Mouse (Mus musculus) liver, embryonic 12.5 days (tissue): ENCODE measurements around the gene Rpl6. TPM values are rescaled to one million over a fixed set of nuclear protein-coding genes. Genes with fewer than 3 reads are reported as not detected.
A peak's percentile ranks its signal among the peaks of the same experiment; 100 is the strongest.
"Not testable (repeated sequence)": the region's sequence is repeated elsewhere in the genome, so short reads cannot be mapped to it uniquely, and the experiment has no call there.

Experiments
- ATAC-seq: fragments of 200-750 bp; cut with Nextera tagmentation; 2 replicates; pipeline ENCODE4 v1.8.0; 2017; ENCODE audit warnings: moderate number of reproducible peaks, mild to moderate bottlenecking, moderate library complexity
- H3K27ac ChIP-seq: fragments of 300-500 bp; sonication (generic); 2 replicates; pipeline ENCODE4 v1.5.1; 2016; ENCODE audit warnings: mild to moderate bottlenecking
- H3K27me3 ChIP-seq: fragments of 300-500 bp; sonication (generic); replicated peaks from 2 replicates; pipeline ENCODE4 v1.6.1; 2016; ENCODE audit warnings: mild to moderate bottlenecking, moderate library complexity
- H3K36me3 ChIP-seq: fragments of 300-500 bp; sonication (generic); 2 replicates; pipeline ENCODE4 v1.6.1; 2016; ENCODE audit warnings: mild to moderate bottlenecking, moderate library complexity
- H3K4me1 ChIP-seq: fragments of 300-500 bp; sonication (generic); 2 replicates; pipeline ENCODE4 v1.6.1; 2016
- H3K4me2 ChIP-seq: fragments of 300-500 bp; sonication (generic); 2 replicates; pipeline ENCODE4 v1.6.1; 2016; ENCODE audit warnings: mild to moderate bottlenecking, moderate library complexity
- H3K4me3 ChIP-seq: fragments of 300-500 bp; sonication (generic); 2 replicates; pipeline ENCODE4 v1.5.1; 2016; ENCODE audit warnings: mild to moderate bottlenecking, moderate library complexity
- H3K9ac ChIP-seq: fragments of 300-500 bp; sonication (generic); 2 replicates; pipeline ENCODE4 v1.6.1; 2016; ENCODE audit warnings: mild to moderate bottlenecking, moderate library complexity
- H3K9me3 ChIP-seq: fragments of 300-500 bp; sonication (generic); replicated peaks from 2 replicates; pipeline ENCODE4 v1.6.1; 2016; ENCODE audit warnings: mild to moderate bottlenecking, moderate library complexity
- WGBS: fragments of 180-500 bp; shearing (Covaris S2); methylation state at CpG from one replicate; pipeline ENCODE4 v1.1.7; 2016; ENCODE audit not compliant: insufficient replicate concordance; 5-methylcytosine and 5-hydroxymethylcytosine counted together
- polyA plus RNA-seq: library from polyadenylated mRNA; unstranded; fragments of >200 nt; fragmentation: Nextera tagmentation; extraction: Ambion mirVana; gene quantifications from 2 replicates; pipeline ENCODE4 v1.2.1, GENCODE M21; 2016

Gene Rpl6
- polyA plus RNA-seq, 1 experiment from 2014 or later, result 602 TPM

DNA sequence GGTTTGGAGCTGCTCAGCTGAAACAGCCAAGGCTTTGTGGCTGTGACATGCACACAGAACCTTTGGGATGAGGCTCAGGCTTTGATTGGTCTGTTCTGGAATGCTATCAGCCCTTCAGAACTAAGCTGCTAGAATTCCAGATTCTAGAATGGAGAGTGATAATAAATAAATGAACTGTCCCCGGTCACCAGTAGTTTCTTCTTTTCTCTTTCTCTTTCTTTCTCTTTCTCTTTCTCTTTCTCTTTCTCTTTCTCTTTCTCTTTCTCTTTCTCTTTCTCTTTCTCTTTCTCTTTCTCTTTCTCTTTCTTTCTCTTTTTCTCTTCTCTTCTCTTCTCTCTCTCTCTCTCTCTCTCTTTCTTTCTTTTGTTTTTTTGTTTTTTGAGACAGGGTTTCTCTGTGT, 23.0 kb downstream of the Rpl6 start:
- H3K9me3 ChIP-seq, H3K27me3 ChIP-seq, H3K4me3 ChIP-seq, H3K9ac ChIP-seq, ATAC-seq: not testable (repeated sequence)
- Histone ChIP-seq H3K4me1 (peaks cover 88% of the 10 kb centered on the region), H3K36me3 (peaks cover 44% of the 10 kb centered on the region), H3K27ac (peak overlapping the region; percentile 64), H3K4me2 (peak overlapping the region; percentile 43)
- WGBS, result 79% methylated on average over 1 of the region's 1 CpGs

DNA sequence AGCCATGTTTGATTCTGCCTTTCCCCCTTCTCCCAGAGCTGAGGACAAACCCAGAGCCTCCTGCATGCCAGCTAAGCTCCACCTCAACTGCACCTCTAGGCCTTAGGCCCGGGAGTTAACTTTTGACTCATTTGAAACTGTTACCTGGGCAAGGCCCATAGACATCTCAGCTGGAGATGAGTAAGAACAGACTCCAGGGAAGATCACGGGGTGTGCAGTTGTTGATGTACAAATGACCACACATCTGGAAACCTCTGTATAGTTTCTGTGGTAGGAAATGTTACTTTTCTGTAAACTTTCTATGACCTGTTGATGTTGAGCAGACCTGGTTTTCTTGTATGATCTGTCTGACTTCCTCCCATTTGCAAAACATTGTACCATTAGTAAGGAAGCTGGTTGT, 24.9 kb downstream of the Rpl6 start:
- 95% methylated on average over 2 of the region's 2 CpGs for WGBS
- Histone ChIP-seq H3K9me3 (no peaks in the 10 kb centered on the region), H3K27me3 (no peaks in the 10 kb centered on the region), H3K4me2 (no peak overlapping the region), H3K4me1 (peaks cover 95% of the 10 kb centered on the region), H3K9ac (no peak overlapping the region), H3K4me3 (no peak overlapping the region), H3K27ac (peak overlapping the region; percentile 87), H3K36me3 (peaks cover 49% of the 10 kb centered on the region)
- ATAC-seq, result no peak

DNA sequence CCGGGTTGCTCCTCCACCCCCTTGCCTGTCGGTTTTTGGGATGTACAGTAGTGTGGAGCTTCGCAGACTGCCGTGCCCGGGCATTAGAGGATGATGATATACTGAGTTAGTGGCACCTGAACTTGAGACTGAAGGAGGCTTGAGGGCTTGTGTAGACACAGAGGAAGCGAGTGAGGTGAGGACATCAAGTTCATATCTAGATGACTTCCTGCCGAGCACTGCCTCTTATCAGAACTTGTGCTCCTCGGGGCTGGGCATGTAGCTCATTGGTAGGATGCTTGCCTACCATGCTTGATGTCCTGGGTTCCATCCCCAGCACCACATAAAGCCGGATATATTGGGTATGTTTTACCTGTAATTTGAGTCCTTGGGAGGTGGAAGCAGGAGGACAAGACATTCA, 26.5 kb downstream of the Rpl6 start:
- ATAC-seq, result peak; percentile 55; the same call in 1 of the 2 replicates
- no peaks in the 10 kb centered on the region for H3K27me3 ChIP-seq
- H3K4me3 ChIP-seq, result peak overlapping the region; percentile 24; the same call in 1 of the 2 replicates
- H3K27ac ChIP-seq, result peak overlapping the region; percentile 87
- peaks cover 96% of the 10 kb centered on the region for H3K4me1 ChIP-seq
- H3K36me3 ChIP-seq, result peaks cover 59% of the 10 kb centered on the region
- 54% methylated on average over 9 of the region's 9 CpGs for WGBS
- H3K4me2 ChIP-seq, result peak overlapping the region; percentile 58
- H3K9me3 ChIP-seq, result no peaks in the 10 kb centered on the region
- H3K9ac ChIP-seq, result peak overlapping the region; percentile 54

DNA sequence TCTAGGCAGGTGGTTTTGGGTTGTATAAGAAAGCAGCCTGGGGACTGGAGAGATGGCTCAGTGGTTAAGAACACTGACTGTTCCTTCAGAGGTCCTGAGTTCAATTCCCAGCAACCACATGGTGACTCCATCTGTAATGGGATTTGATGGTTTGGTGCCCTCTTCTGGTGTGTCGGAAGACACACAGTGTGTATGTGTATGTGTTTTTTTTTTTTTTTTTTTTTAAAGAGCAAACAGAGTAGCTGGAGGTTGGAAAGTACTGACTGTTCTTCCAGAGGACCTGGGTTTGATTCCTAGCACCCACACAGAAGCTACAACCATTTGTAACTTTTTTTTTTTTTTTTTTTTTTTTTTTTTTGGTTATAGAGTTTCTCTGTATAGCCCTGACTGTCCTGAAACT, 28.5 kb downstream of the Rpl6 start:
- peak overlapping the region; percentile 99 for H3K27ac ChIP-seq
- peaks cover 96% of the 10 kb centered on the region for H3K4me1 ChIP-seq

DNA sequence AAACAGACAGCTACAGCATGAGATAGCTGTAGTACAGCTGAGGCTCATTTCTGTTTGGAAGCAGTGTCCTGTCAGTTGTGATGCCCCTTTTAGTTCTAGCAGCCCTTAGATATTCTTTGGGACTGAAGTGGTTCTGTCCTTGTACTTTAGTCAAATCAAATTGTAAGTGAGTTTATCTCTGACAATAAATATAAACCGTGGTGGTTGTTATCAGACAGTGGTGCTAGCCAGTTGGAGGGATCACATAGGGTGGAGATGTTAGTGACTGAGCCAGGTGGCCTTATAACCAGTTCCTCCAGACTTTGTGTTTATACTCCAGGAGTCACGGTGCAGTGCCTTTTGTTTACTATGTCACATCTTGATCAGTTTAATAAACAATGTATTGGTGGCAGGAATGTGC, 29.4 kb downstream of the Rpl6 start:
- Histone ChIP-seq H3K27ac (peak overlapping the region; percentile 99), H3K27me3 (no peaks in the 10 kb centered on the region), H3K9ac (peak overlapping the region; percentile 70), H3K9me3 (no peaks in the 10 kb centered on the region), H3K4me2 (peak overlapping the region; percentile 56), H3K4me3 (peak overlapping the region; percentile 13; the same call in 1 of the 2 replicates), H3K4me1 (peaks cover 96% of the 10 kb centered on the region), H3K36me3 (peaks cover 48% of the 10 kb centered on the region)
- 19% methylated on average over 2 of the region's 2 CpGs for WGBS
- ATAC-seq, result peak; percentile 61

More for the DNA sequence above, 28.5 kb downstream of the Rpl6 start:
- H3K9me3 ChIP-seq, result no peaks in the 10 kb centered on the region
- H3K9ac ChIP-seq, result no peak overlapping the region
- no peak overlapping the region for H3K4me2 ChIP-seq
- no peak for ATAC-seq
- no peaks in the 10 kb centered on the region for H3K27me3 ChIP-seq
- H3K36me3 ChIP-seq, result peaks cover 49% of the 10 kb centered on the region
- H3K4me3 ChIP-seq, result no peak overlapping the region
- WGBS, result 73% methylated on average over 1 of the region's 1 CpGs

DNA sequence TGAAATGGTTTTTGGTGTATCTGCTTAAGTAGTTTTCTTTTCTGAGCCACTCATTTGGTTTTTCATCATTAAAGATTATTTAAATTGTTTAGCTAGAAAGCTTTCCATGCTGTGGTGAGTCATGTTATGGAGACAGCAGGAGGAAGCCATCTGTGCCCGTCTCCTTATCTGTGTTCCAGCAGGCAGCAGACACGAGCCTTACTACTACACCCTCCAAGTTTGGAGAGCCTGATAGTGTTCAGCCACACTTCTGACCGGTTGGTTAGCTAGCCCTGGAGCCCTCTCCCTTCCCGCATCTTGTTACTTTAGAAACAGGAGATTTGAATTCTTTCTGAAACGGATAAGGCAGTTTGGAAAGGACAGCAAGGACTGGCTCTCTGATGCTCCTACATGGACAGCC, 31.9 kb downstream of the Rpl6 start:
- peaks cover 96% of the 10 kb centered on the region for H3K4me1 ChIP-seq

DNA sequence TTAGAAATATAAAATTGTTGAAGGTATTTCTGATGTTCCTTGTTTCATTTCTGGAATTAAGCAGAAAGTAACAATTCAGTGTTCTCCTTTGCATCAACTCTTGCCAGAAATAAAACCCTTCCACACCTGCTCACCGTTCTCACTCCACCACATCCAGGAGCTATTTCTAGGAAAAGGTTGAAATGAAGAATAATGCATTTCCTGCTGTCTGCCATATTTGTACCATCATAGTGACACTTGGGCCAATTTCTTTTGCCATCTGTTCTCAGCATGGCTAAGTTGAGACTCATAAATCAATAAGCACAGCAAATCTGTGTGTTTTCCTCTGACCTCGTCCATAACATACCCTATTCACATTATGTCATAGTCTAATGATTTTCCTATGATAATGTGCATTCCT, 33.9 kb downstream of the Rpl6 start:
- Histone ChIP-seq H3K4me1 (peaks cover 99% of the 10 kb centered on the region), H3K27ac (peak overlapping the region; percentile 99), H3K4me2 (peak overlapping the region; percentile 14; the same call in 1 of the 2 replicates), H3K9me3 (no peaks in the 10 kb centered on the region), H3K4me3 (no peak overlapping the region), H3K27me3 (no peaks in the 10 kb centered on the region), H3K36me3 (peaks cover 21% of the 10 kb centered on the region), H3K9ac (peak overlapping the region; percentile 75; the same call in 1 of the 2 replicates)
- WGBS, result 69% methylated on average over 2 of the region's 2 CpGs
- ATAC-seq, result no peak

More for the DNA sequence above, 31.9 kb downstream of the Rpl6 start:
- WGBS, result 10% methylated on average over 5 of the region's 5 CpGs
- H3K4me2 ChIP-seq, result peak overlapping the region; percentile 63
- H3K4me3 ChIP-seq, result peak overlapping the region; percentile 37
- H3K9ac ChIP-seq, result peak overlapping the region; percentile 70
- ATAC-seq, result peak; percentile 97
- H3K36me3 ChIP-seq, result peaks cover 31% of the 10 kb centered on the region
- no peaks in the 10 kb centered on the region for H3K27me3 ChIP-seq
- H3K9me3 ChIP-seq, result no peaks in the 10 kb centered on the region
- H3K27ac ChIP-seq, result peak overlapping the region; percentile 99

DNA sequence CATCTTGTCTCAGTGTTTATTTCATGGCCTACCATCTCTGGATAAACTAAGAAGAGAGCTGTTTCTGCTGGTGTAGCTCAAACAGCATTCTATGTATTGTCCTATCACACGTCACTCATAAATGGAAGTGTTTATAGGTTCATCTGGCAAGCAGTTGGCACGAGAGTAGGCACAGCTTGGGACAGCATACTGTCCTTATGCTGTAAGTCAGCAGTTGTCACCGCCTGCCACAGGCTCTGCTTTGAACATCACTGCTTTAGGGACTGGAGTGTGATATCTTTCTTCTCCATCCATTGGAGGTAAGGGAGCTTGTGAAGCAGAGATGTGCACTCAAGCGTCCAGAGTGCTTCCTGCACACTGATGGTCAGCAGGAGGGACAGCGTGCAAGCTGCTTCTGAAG, 35.6 kb downstream of the Rpl6 start:
- WGBS, result 56% methylated on average over 5 of the region's 5 CpGs
- H3K4me1 ChIP-seq, result peaks cover 99% of the 10 kb centered on the region
- peak overlapping the region; percentile 69 for H3K4me2 ChIP-seq
- H3K27ac ChIP-seq, result peak overlapping the region; percentile 99
- H3K4me3 ChIP-seq, result no peak overlapping the region
- no peaks in the 10 kb centered on the region for H3K9me3 ChIP-seq
- no peaks in the 10 kb centered on the region for H3K27me3 ChIP-seq
- no peak for ATAC-seq
- H3K36me3 ChIP-seq, result peaks cover 19% of the 10 kb centered on the region
- peak overlapping the region; percentile 75 for H3K9ac ChIP-seq

DNA sequence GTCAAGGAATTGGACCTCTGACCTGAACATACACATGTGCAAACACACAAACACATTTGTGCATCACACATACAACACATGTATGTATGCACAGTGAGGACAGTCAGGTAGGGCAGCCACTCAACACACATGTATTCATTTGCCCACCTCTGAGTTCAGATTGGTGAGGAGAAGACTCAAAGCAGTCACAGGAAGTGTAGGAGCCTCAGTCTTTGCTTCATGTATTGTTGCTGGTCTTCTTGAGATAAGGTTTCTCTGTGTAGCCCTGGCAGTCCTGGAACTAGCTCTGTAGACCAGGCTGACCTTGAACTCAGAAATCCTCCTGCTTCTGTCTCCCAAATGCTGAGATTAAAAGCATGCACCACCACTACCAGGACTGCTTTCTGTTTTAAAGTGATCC, 36.9 kb downstream of the Rpl6 start:
- Histone ChIP-seq H3K4me1 (peaks cover 100% of the 10 kb centered on the region), H3K27me3 (no peaks in the 10 kb centered on the region), H3K4me2 (peak overlapping the region; percentile 69), H3K9ac (peak overlapping the region; percentile 75), H3K9me3 (no peaks in the 10 kb centered on the region), H3K27ac (peak overlapping the region; percentile 99), H3K36me3 (0 out of 2 replicates have a peak, but pooled peaks cover 9% of the 10 kb centered on the region), H3K4me3 (peak overlapping the region; percentile 8; the same call in 1 of the 2 replicates)
- no peak for ATAC-seq

DNA sequence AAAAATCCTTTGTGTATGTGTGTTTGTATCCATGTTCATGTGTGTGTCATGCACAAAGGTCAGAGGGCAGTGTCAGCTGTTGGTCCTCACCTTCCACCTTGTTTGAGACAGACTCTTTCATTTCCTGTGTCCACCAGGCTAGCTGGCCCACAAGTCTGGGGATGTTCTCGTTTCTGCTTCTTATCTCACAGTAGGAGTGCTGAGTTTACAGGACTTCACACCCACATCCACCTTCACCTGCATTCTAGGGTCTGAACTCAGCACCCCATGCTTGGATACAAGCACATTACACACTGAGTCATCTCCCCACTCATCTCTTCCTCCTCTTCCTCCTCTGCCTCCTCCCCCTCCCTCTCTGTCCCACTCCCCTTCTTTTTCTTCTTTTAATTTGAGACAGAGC, 38.0 kb downstream of the Rpl6 start:
- peaks cover 99% of the 10 kb centered on the region for H3K4me1 ChIP-seq

DNA sequence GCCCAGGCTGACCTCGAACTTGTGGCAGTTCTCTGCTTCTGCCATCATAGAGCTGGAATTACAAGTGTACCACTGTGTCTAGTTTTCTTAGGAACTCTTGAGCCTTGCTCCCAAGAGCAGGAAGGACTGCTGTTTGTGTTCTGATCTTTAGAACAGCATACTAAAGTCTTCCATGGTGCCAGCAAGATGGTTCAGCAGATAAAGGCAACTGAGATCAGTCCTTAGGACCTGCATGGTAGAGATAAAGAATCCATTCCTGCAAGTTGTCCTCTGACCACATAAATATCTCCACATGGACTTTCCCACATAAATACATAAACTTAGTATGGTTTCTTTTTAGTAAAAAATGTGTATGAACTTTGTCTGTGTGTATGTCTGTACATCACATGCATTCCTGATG, 38.4 kb downstream of the Rpl6 start:
- peak; percentile 78 for ATAC-seq
- H3K4me2 ChIP-seq, result peak overlapping the region; percentile 69
- peak overlapping the region; percentile 25 for H3K4me3 ChIP-seq
- no peaks in the 10 kb centered on the region for H3K9me3 ChIP-seq
- 27% methylated on average over 1 of the region's 1 CpGs for WGBS
- H3K27ac ChIP-seq, result peak overlapping the region; percentile 99
- peak overlapping the region; percentile 75 for H3K9ac ChIP-seq
- H3K27me3 ChIP-seq, result no peaks in the 10 kb centered on the region
- H3K4me1 ChIP-seq, result peaks cover 99% of the 10 kb centered on the region
- peaks cover 14% of the 10 kb centered on the region for H3K36me3 ChIP-seq

More for the DNA sequence above, 38.0 kb downstream of the Rpl6 start:
- H3K36me3 ChIP-seq, result peaks cover 9% of the 10 kb centered on the region; the same call in 1 of the 2 replicates
- peak overlapping the region; percentile 69 for H3K4me2 ChIP-seq
- peak overlapping the region; percentile 75 for H3K9ac ChIP-seq
- ATAC-seq, result peak; percentile 63
- H3K9me3 ChIP-seq, result no peaks in the 10 kb centered on the region
- H3K27me3 ChIP-seq, result no peaks in the 10 kb centered on the region
- WGBS, result 0% methylated on average over 1 of the region's 1 CpGs
- peak overlapping the region; percentile 25 for H3K4me3 ChIP-seq
- peak overlapping the region; percentile 99 for H3K27ac ChIP-seq

DNA sequence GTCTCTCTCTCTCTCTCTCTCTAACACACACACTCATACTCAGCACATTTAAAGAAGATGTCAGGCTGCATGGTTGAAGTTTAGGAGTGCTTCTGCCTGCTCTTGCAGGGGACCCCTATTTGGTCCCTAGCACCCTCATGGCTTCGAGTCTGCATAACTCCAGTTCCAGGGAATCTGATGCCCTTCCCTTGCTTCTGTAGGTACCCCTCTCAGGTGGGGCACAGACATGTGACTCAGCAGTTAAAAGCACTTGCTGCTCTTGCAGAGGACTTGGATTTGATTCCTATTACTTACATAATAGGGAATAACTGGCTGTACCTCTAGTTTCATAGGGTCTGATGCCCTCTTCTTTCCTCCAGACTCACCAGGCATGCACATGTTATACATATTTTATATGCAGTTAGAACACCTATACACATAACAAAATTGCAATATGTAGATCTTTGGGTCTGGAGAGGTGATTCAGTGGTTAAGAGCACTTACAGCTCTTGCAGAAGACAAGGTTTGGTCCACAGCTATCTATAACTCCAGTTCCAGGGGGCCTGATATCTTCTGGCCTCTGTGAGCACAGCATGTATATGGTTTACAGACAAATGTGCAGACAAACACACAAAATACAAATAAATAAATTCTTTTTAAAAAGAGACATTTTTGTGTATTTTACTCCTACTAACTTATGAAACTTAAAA, 39.5 kb downstream of the Rpl6 start:
- peak; percentile 65 for ATAC-seq
- Histone ChIP-seq H3K27me3 (no peaks in the 10 kb centered on the region), H3K36me3 (peaks cover 17% of the 10 kb centered on the region), H3K4me1 (peaks cover 99% of the 10 kb centered on the region), H3K27ac (peak overlapping the region; percentile 99), H3K4me2 (peak overlapping the region; percentile 69), H3K4me3 (peak overlapping the region; percentile 6; the same call in 1 of the 2 replicates), H3K9ac (peak overlapping the region; percentile 75), H3K9me3 (no peaks in the 10 kb centered on the region)
- 43% methylated on average over 1 of the region's 1 CpGs for WGBS
